Mouse (Mus musculus) hindbrain, embryonic 16.5 days (tissue): ENCODE data around the gene Irak3. TPM values are rescaled to one million over a fixed set of nuclear protein-coding genes. Genes with fewer than 3 reads are reported as not detected.

Source experiments
- ATAC-seq: fragments of 200-750 bp; cut with Nextera tagmentation; 2 replicates; pipeline ENCODE4 v1.8.0; 2017; ENCODE audit warnings: moderate TSS enrichment, moderate library complexity
- H3K27ac ChIP-seq: fragments of 300-500 bp; sonication (generic); 2 replicates; pipeline ENCODE4 v1.5.1; 2014; ENCODE audit warnings: low read depth, mild to moderate bottlenecking, control low read depth, low read length, moderate library complexity
- H3K27me3 ChIP-seq: fragments of 300-500 bp; sonication (generic); replicated peaks from 2 replicates; pipeline ENCODE4 v1.6.1; 2014; ENCODE audit warnings: low read length; ENCODE audit not compliant: control insufficient read depth, insufficient read depth
- H3K36me3 ChIP-seq: fragments of 300-500 bp; sonication (generic); 2 replicates; pipeline ENCODE4 v1.6.1; 2014; ENCODE audit warnings: mild to moderate bottlenecking, low read length, moderate library complexity, mixed read lengths; ENCODE audit not compliant: control insufficient read depth, insufficient read depth
- H3K4me1 ChIP-seq: fragments of 300-500 bp; sonication (generic); 2 replicates; pipeline ENCODE4 v1.6.1; 2014; ENCODE audit warnings: low read depth, low read length; ENCODE audit not compliant: control insufficient read depth, insufficient read depth
- H3K4me2 ChIP-seq: fragments of 300-500 bp; sonication (generic); 2 replicates; pipeline ENCODE4 v1.6.1; 2014; ENCODE audit warnings: mild to moderate bottlenecking, low read length, control low read depth, moderate library complexity
- H3K4me3 ChIP-seq: fragments of 300-500 bp; sonication (generic); 2 replicates; pipeline ENCODE4 v1.5.1; 2014; ENCODE audit warnings: mild to moderate bottlenecking, low read length, control low read depth, moderate library complexity
- H3K9ac ChIP-seq: fragments of 300-500 bp; sonication (generic); 2 replicates; pipeline ENCODE4 v1.6.1; 2014; ENCODE audit warnings: low read depth, mild to moderate bottlenecking, control low read depth, low read length, moderate library complexity
- H3K9me3 ChIP-seq: fragments of 300-500 bp; sonication (generic); 2 replicates; pipeline ENCODE4 v1.6.1; 2014; ENCODE audit warnings: mild to moderate bottlenecking, low read length, moderate library complexity; ENCODE audit not compliant: control insufficient read depth
- WGBS: fragments of 180-500 bp; shearing (Covaris S2); extraction: QIAGEN DNeasy Blood & Tissue Kit; methylation state at CpG from one replicate; pipeline ENCODE4 v1.1.7; 2014; 5-methylcytosine and 5-hydroxymethylcytosine counted together
- polyA plus RNA-seq: library from polyadenylated mRNA; unstranded; fragments of >200 nt; fragmentation: Nextera tagmentation; extraction: Ambion mirVana; gene quantifications from 2 replicates; pipeline ENCODE4 v1.2.1, GENCODE M21; 2015

Irak3 gene
- polyA plus RNA-seq, 1 experiment from 2014 or later = 0.55 TPM

DNA sequence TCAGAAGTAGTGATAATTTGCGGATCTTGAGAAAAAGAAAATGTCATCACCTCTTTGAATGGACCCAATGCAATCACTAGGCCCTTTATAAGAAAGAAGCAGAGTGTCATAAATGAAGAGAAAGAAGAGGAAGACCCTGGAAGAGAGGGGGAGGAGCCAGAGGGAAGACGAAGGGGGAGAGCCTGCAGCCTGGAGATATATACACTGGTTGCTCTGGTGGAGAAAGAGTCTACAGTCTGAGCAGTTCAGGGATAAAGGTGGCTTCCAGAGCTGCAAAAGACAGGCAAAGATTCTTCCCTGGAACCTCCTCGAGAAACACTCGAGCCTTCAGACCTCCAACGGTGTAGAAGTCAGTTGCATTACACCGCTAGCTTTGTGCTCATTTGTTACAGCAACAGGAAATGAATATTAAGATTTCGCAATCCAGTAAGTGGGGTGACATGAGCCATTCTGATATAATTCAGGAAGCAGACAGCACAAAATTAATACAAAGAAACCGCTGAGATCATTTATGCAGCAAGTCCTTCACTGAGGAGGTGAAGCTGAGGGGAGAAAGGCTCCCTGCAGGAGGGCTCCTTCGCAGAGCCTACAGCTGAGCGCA is 60.9 kb downstream of the Irak3 start:
- Histone ChIP-seq H3K9me3 (peaks cover 7% of the 10 kb centered on the region), H3K4me1 (no peaks in the 10 kb centered on the region), H3K4me2 (no peak overlapping the region), H3K36me3 (no peaks in the 10 kb centered on the region), H3K27me3 (no peaks in the 10 kb centered on the region), H3K27ac (no peak overlapping the region), H3K4me3 (no peak overlapping the region), H3K9ac (no peak overlapping the region)
- WGBS = 63% methylated on average over 10 of the region's 10 CpGs
- no peak for ATAC-seq

DNA sequence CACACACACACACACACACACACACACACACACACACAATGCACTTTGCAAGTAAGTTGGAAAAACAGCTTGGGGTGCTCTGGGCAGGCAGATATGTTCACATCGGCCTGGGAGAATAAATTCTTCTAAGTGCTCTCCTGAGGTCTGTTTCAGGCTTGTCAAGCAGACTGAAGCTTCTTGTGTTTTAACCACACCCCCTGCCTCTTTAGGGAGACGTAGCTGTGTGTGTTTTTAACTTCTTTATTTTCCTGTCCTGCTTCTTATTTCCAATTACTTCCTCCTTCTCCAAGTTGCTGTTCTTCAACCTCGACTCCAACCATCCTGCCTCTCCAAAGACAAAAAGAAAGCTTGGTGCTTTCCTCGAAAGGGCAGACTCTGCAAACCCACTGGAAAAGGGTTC is 61.7 kb downstream of the Irak3 start:
- H3K9ac ChIP-seq = no peak overlapping the region
- no peaks in the 10 kb centered on the region for H3K36me3 ChIP-seq
- WGBS = 68% methylated on average over 4 of the region's 4 CpGs
- ATAC-seq = no peak
- H3K4me3 ChIP-seq = no peak overlapping the region
- H3K9me3 ChIP-seq = peaks cover 7% of the 10 kb centered on the region
- no peaks in the 10 kb centered on the region for H3K27me3 ChIP-seq
- no peak overlapping the region for H3K4me2 ChIP-seq
- no peak overlapping the region for H3K27ac ChIP-seq
- no peaks in the 10 kb centered on the region for H3K4me1 ChIP-seq

DNA sequence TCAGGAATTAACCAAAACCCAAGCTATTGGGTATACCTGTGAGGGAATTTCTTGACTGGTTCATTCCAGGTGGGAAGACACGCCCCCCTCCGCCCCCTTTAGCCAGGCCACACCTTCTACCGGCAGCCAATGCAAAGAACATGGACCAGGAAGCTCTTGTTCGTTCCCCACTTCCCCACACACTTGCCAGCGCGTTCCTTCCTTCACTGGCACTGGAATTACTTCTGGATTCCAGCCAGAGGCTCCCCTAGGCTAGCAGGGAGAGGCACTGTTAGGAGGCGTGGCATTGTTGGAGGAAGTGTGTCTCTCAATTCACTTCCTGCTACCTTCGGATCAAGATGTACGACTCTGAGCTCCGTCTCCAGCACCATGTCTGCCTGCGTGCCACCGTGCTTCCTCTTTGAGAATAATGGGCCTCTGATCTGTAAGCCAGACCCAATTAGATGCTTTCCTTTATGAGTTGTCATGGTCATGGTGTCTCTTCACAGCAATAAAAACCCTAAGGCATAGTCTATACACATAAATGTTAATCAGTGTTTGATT is 65.8 kb downstream of the Irak3 start:
- Histone ChIP-seq H3K4me2 (no peak overlapping the region), H3K9me3 (no peaks in the 10 kb centered on the region), H3K27ac (no peak overlapping the region), H3K36me3 (no peaks in the 10 kb centered on the region), H3K4me3 (no peak overlapping the region), H3K4me1 (no peaks in the 10 kb centered on the region), H3K27me3 (no peaks in the 10 kb centered on the region), H3K9ac (no peak overlapping the region)
- no peak for ATAC-seq
- WGBS = 84% methylated on average over 12 of the region's 12 CpGs

DNA sequence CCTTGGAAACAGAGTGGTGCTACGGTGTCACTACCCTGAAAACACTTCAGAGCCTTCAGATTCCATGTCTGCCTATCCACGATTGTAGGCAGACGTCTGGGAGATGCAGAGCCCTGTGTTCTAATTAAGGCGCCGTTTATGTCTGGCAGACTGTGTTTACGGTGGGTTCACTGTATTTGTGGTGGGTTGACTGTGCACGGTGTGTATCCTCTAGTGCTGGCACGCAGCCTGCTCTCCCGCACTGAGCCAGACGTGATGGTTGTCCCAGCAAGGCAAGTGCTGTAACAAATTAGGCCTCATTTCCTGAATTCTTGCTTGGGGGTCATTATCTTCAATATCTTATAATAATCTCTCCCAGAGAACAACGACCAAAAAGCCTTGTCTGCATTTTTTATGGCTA is 68.2 kb downstream of the Irak3 start:
- Histone ChIP-seq H3K27me3 (no peaks in the 10 kb centered on the region), H3K9ac (no peak overlapping the region), H3K27ac (no peak overlapping the region), H3K4me3 (no peak overlapping the region), H3K9me3 (no peaks in the 10 kb centered on the region), H3K4me1 (no peaks in the 10 kb centered on the region), H3K36me3 (no peaks in the 10 kb centered on the region), H3K4me2 (no peak overlapping the region)
- WGBS = 40% methylated on average over 11 of the region's 11 CpGs
- no peak for ATAC-seq

DNA sequence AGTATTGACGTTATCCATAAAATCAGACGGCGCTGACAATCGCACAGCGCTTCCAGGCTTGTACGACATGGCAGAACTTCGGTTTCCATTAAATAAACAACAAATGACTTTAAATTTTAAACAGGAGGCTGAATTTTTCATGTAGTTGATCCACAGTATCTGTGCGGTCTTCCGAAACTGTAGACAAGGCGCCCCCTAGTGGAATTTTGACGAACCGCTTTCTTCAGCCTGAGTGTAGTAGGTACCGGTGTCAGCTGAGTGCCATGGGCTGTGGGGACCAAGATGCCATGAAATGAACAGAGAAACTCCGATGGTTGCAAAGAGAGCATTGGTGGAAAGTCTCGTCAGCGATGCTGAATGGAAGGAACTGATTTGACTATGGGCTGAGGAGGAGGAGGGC is 71.3 kb downstream of the Irak3 start:
- 64% methylated on average over 16 of the region's 16 CpGs for WGBS
- ATAC-seq = 0 out of 2 replicates have a peak, but pooled peaks have one; percentile 58
- H3K9ac ChIP-seq = no peak overlapping the region

DNA sequence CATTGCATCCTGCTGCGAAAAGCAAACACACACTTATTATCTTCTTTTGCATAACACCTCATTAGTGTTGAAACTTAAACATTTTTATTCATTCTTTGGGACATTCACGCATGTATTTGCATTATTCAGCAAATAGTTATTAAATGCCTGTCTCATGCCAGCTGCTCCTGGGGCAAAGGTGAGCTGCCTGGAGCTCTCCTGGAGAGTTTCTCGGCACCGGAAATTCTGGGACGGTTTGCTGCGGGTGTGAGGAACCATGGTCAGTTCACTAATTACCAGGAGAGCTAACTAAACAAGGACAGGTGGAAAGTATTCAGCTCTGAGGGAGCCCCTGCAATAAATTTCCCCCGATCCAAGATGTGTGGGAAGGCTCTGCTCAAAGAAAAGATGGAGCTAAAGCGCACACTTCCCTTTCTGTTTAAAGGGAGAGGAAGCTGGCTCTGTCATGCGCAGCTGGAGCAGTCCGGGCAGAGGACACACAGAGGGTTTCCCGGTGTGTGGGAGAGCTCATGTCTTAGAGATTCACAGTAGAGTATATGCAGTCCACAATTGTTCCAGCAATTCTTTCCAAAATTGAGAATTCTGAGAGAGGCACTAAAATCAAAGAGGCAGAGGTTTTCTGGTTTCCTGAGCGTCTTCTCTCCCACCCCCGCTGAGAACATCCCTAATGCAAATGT is 73.2 kb downstream of the Irak3 start:
- H3K4me3 ChIP-seq = no peak overlapping the region
- WGBS = 36% methylated on average over 13 of the region's 13 CpGs
- ATAC-seq = no peak
- no peaks in the 10 kb centered on the region for H3K4me1 ChIP-seq
- H3K9me3 ChIP-seq = no peaks in the 10 kb centered on the region
- no peaks in the 10 kb centered on the region for H3K36me3 ChIP-seq
- H3K27me3 ChIP-seq = no peaks in the 10 kb centered on the region
- H3K27ac ChIP-seq = no peak overlapping the region
- peak overlapping the region; percentile 37; the same call in 1 of the 2 replicates for H3K4me2 ChIP-seq
- no peak overlapping the region for H3K9ac ChIP-seq

More for the DNA sequence above, 71.3 kb downstream of the Irak3 start:
- Histone ChIP-seq H3K27ac (no peak overlapping the region), H3K9me3 (no peaks in the 10 kb centered on the region), H3K36me3 (no peaks in the 10 kb centered on the region), H3K4me1 (no peaks in the 10 kb centered on the region), H3K27me3 (no peaks in the 10 kb centered on the region), H3K4me3 (no peak overlapping the region), H3K4me2 (no peak overlapping the region)

DNA sequence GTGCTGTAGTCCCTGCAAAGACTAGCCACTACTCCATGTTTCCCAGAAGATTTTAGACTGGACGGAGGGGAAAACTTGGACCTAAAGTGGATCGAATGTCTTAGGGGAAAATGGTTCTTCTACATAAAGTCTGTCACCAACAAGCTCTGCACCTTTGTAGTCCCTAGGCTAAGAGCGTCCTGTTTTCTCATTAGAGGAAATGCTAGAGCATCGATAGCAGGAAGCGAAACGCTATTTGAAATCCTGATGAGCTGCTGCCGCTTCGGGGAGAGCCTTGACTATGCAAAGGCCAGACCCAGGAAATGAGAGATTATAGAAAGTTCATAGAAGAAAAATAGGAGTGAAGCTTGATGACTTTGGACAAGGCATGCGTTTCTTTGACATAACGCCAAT is 76.5 kb downstream of the Irak3 start:
- no peaks in the 10 kb centered on the region for H3K4me1 ChIP-seq
- H3K4me3 ChIP-seq = no peak overlapping the region
- no peak overlapping the region for H3K4me2 ChIP-seq
- H3K36me3 ChIP-seq = no peaks in the 10 kb centered on the region
- H3K9me3 ChIP-seq = no peaks in the 10 kb centered on the region
- WGBS = 73% methylated on average over 10 of the region's 10 CpGs
- no peak for ATAC-seq
- no peaks in the 10 kb centered on the region for H3K27me3 ChIP-seq
- no peak overlapping the region for H3K27ac ChIP-seq
- no peak overlapping the region for H3K9ac ChIP-seq

DNA sequence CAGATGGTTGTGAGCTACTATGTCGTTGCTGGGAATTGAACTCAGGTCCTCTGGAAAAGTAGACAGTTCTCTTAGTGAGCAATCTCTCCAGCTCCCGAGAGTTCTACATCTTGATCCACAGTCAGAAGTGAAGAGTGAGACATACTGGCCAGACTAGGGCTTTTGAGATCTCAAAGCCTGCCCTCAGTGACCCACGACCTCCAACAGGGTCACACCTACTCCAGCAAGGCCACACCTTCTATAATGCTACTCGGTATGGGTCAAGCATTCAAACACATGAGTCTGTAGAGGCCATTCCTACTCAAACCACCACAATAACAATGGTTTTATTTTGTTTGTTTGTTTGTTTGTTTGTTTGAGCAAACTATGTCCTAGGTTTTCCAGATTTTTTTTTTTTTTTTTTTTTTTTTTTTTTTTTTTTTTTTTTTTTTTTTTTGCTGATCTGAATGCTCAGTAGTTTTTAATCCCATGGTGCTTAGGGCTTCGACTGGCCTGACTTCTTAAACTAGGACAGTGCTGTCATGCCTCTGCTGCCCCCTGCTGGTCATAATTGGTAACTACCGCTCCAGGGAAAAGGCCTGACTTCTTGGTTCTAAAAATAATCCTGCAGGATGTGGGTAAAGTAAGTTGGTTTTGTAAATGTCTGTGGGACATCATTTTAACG is 77.0 kb downstream of the Irak3 start:
- no peaks in the 10 kb centered on the region for H3K9me3 ChIP-seq
- no peak overlapping the region for H3K4me2 ChIP-seq
- peak; percentile 63; the same call in 1 of the 2 replicates for ATAC-seq
- no peak overlapping the region for H3K27ac ChIP-seq
- H3K4me1 ChIP-seq = no peaks in the 10 kb centered on the region
- H3K4me3 ChIP-seq = no peak overlapping the region
- no peak overlapping the region for H3K9ac ChIP-seq
- 51% methylated on average over 7 of the region's 7 CpGs for WGBS
- no peaks in the 10 kb centered on the region for H3K27me3 ChIP-seq
- no peaks in the 10 kb centered on the region for H3K36me3 ChIP-seq

DNA sequence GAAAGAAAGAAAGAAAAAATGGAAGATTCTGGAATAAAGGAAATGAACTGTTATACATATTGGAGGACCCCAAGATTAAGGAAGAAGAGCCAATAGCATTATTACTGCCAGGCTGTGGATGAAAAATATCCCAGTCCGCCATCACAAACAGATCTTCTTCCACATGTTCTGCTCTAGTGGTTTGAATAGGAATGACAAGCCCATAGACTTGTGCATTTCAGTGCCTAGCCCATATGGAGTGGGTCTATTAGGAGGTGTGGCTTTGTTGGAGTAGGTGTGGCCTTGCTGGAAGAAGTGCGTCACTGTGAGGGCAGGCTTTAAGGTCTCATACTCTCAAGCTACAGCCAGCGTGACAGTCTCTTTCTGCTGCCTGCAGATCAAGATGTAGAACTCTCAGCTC is 78.2 kb downstream of the Irak3 start:
- no peak overlapping the region for H3K4me3 ChIP-seq

More for the DNA sequence above, 78.2 kb downstream of the Irak3 start:
- no peaks in the 10 kb centered on the region for H3K4me1 ChIP-seq
- no peaks in the 10 kb centered on the region for H3K27me3 ChIP-seq
- H3K36me3 ChIP-seq = no peaks in the 10 kb centered on the region
- ATAC-seq = no peak
- no peaks in the 10 kb centered on the region for H3K9me3 ChIP-seq
- 90% methylated on average over 3 of the region's 3 CpGs for WGBS
- H3K4me2 ChIP-seq = no peak overlapping the region
- H3K9ac ChIP-seq = no peak overlapping the region
- H3K27ac ChIP-seq = no peak overlapping the region
